Mouse (Mus musculus) 416B (cell line): ENCODE data around the gene Srsf12.

ENCODE experiments used
- DNase-seq: peaks from one replicate; pipeline ENCODE4 v3.0.0; 2011; ENCODE audit warnings: low read depth

Gene Srsf12

GRCm38 (mm10) chr4:33249716-33250230 is 41.0 kb downstream of the Srsf12 start:
- DNase-seq: peak; percentile 59

GRCm38 (mm10) chr4:33250867-33251266 is 42.1 kb downstream of the Srsf12 start:
- no peak for DNase-seq

- DNase-seq: no peak
These were observed 45.9 kb downstream of the Srsf12 start for GRCm38 (mm10) chr4:33254706-33255105.

DNA sequence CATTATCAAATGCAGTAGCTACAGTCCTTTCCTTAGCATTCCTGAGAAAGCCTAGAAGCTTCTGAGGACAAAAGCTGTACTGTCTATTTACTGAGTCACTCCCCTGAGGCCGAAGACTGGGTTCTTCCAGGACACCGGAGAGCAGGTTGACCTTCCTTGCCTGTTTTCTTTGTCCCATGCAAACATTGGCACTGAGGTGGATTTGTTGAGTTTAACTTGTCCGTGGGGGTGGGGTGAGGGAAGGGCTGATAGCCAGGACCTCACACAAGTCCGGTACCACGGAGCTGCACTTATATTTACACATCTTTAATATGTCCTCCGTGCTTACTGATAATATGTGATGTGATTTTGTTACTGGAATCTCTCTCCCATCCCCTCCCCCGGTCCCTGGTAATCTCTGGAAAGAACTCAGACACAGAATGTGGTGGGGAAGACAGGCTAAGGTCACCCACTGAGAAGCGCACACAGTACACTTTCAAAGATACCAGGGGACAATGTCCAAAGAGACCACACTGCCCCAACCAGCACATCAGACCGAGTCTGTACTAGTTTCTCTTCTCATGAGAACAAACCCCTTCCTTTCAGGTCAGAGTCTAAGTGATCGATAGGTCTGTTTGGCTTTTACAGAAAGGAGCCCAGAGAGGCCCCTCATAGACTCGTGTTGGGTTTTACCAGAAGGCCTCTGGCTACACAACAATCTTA is 48.6 kb downstream of the Srsf12 start:
- no peak for DNase-seq

DNA sequence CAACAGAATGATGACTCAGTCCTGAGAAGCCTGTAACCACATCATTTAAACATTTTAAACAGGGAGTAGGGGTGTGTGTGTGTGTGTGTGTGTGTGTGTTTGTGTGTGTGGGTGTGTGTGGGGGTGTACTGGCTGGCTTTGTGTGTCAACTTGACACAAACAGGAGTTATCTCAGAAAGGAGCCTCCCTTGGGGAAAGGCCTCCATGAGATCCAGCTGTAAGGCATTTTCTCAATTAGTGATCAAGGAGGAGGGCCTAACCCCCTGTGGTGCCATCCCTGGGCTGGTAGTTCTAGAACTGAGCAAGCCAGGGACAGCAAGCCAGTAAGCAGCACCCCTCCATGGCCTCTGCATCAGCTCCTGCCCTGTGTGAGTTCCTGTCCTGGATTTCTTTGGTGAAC is 51.5 kb downstream of the Srsf12 start:
- peak; percentile 41 for DNase-seq

DNA sequence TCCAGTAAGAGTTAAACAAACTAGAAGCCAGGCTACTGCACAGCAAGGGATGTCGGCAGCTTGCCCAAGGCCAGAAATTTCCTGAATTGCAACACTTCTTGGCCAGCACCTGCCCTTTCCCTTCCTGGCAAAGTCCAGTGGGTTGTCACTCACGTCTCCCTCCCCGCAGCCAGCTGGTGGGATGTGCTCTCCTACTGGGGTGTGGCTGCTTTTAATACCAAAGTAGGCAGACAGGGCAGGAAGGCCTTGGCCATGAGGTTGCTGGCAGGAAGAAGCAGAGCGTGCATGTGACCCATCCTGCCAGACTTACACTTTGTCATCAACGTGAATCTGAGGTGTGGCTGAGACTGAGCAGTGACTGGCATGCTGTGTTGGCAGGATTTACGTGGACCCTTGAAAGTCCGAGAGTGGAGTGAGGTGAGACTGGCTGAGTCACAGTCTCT is 52.5 kb downstream of the Srsf12 start:
- peak; percentile 97 for DNase-seq

GRCm38 (mm10) chr4:33262897-33263296 is 54.1 kb downstream of the Srsf12 start:
- no peak for DNase-seq

- no peak for DNase-seq
These were observed 56.4 kb downstream of the Srsf12 start for GRCm38 (mm10) chr4:33264979-33265726.

- no peak for DNase-seq
These were observed 61.9 kb downstream of the Srsf12 start for GRCm38 (mm10) chr4:33270386-33271314.

DNA sequence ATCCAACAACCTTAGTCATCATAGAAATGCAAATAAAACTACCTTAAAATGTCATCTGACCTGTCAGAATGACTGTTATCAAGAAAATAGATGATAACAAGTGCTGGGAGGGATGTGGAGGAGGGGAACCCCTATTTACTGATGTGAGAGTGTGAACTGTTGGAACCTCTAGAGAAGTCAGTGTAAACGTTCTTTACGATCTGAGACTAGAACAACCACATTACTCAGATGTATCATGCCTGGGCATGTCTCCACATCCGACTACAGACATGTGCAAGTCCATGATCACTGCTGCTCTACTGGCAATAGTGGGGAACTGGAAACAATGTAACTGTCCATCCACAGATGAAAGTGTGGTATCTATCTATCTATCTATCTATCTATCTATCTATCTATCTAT is 64.6 kb downstream of the Srsf12 start:
- no peak for DNase-seq

GRCm38 (mm10) chr4:33281891-33282685 is 73.3 kb downstream of the Srsf12 start:
- no peak for DNase-seq
